Mouse (Mus musculus) gastrocnemius, postnatal 14 days (tissue): Measurements from ENCODE around the gene Rps8. TPM values are rescaled to one million over a fixed set of nuclear protein-coding genes. Genes with fewer than 3 reads are reported as not detected.
A peak's percentile ranks its signal among the peaks of the same experiment; 100 is the strongest.
"Not testable (repeated sequence)": the region's sequence is repeated elsewhere in the genome, so short reads cannot be mapped to it uniquely, and the experiment has no call there.

ENCODE experiments used
- DNase-seq: peaks from one replicate; pipeline ENCODE4 v3.0.0; 2021; ENCODE audit warnings: mixed read lengths
- intact Hi-C: fragments of 180-260 bp; cut with DNase I; formaldehyde crosslinking; loops from one replicate; pipeline ENCODE4 v1.15.1; 2025; ENCODE audit warnings: low total_unique reads
- long read RNA-seq, 2 experiments: library from polyadenylated mRNA; stranded (forward); transcript quantifications; one replicate each; pipeline ENCODE4 v2.0.0; 2021
- total RNA-seq, 2 experiments: library from RNA; stranded (reverse); gene quantifications; 2 replicates each; pipeline ENCODE4 v1.2.3; 2021

Rps8 gene
- 100 to 1,000 TPM; 786 to 929 TPM for total RNA-seq
- long read RNA-seq, experiment 1, transcript Rps8-201 (6 exons, 860 nt) = major isoform, 166 of 180 reads
- long read RNA-seq, experiment 1, partial matches to known transcripts = 13 of 180 reads
- long read RNA-seq, experiment 1, other reads (novel, unspliced or antisense) = 0 of 180 reads
- long read RNA-seq, experiment 2, transcript Rps8-201 (6 exons, 860 nt) = major isoform, 214 of 230 reads
- long read RNA-seq, experiment 2, partial matches to known transcripts = 14 of 230 reads
- long read RNA-seq, experiment 2, other reads (novel, unspliced or antisense) = 1 of 230 reads

DNA sequence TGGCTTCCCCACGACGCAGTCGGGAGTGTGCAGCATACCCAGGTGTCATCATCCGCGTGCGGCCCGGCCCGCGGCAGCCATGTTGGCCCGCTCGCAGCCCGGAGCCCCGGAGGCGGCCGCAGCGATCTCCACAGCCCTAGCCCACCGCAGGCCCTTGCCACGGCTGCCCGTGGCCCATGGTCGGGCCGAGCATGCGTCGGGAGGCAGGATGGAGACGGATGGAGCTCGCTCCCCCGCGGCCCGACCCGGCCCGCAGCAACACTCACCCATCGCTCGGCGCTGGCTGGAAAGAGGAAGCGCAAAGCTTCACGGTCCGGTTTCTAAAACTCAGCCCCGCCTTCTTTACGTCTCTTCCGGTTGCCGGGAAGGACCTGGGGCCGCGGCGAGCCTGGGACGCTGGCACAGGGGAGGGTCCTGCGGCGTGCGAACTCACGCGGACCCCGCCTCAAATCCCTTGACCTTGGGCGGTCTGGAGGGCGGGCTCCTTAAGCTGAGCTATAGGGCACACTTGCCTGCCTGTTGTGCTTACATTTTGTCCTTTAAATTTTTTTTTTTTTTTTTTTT is at the start of gene Rps8:
Rps8 (minus strand) TSS at position 452 of the 564 bp plus-strand sequence.
- intact Hi-C loops = no loop called here

DNA sequence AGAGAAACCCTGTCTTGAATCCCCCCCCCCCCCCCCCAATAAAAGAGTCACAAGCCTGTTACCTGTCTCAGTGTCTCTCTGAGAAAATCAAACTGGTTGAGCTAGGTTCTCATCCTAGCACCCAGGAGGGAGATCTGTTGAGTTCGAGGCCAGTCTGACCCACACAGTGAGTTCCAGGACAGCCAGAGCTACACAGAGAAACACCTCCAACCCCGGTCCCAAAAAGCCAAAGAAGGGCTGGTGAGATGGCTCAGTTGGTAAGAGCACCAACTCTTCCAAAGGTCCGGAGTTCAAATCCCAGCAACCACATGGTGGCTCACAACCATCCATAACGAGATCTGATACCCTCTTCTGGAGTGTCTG is 46.9 kb upstream of the Rps8 start:
- intact Hi-C loops = no loop called here
- DNase-seq = no peak

More for the DNA sequence above, at the start of gene Rps8:
- peak; percentile 85 for DNase-seq

DNA sequence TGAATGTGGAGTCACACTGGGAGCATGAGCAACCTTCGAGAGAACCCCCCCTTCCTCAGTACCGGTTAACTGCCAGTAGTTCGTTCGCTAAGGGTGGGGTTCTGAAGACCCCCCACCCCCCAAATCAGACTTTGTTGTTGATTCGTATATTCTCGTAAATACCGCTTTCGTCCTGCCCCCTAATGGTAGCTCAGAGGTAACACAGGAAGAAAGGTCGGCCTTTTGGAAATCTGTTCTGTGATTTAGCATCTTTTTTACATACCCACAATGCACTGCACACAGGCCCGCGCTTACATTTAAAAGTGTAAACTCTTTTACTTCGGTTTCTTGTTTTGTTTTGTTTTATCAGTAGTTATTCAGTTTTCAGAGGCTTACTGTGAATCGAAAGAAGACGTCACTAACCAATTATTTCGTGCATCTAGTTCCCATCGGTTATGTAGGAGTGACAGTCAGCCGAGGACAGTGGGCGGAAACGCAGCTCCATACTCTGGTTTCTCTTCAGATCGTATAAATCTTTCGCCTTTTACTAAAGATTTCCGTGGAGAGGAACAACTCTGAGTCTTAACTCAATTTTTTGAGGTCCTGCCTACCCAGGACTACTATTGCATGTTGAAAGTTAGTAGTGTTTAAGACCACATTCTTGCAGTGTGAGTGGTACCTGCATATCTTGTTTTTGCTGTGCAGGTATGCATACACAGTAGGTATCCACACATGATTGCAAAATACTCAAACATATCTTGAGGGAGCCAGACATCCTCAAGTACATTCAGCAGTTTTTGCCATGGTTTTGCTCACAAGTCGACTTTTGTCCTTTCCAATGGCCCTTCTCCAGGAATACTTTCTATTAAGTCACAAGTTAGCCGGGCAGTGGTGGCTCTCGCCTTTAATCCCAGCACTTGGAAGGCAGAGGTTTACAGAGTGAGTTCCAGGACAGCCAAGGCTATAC is 46.3 kb upstream of the Rps8 start:
- intact Hi-C loops = no loop called here
- no peak for DNase-seq

DNA sequence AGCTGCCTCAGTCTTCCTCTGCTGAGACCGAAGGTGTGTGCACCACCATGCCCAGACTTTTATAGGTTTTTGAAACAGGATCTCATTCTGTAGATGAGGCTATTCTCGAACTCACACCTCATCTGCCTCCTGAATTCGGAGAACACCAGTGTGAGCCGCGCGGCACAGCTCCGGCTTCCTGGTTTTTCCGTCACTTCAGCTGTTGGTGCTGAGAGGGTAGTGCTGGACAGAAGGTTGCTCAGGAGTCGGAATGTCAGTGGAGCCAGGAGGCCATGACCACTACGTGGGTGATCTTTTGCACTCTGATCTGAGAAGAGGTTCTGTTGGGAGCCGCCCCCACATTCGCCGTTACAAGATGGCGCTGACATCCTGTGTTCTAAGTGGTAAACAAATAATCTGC is 35.8 kb upstream of the Rps8 start:
- DNase-seq = no peak
- intact Hi-C loops = no loop called here

DNA sequence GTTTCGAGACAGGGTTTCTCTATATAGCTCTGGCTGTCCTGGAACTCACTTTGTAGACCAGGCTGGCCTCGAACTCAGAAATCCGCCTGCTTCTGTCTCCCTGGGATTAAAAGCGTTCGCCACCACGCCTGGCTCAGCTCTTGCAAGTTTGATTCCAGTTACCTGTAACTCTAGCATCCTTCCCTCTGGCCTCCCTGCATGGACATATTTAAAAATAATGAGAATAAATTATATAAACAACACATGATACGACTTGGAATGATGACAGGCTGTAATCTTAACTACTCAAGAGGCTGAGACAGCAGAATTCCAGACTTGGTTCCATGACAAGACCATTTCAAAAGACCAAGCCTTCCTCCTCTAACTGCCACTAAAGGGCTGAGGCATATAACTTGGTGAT is 34.6 kb upstream of the Rps8 start:
- intact Hi-C loops = no loop called here
- no peak for DNase-seq

DNA sequence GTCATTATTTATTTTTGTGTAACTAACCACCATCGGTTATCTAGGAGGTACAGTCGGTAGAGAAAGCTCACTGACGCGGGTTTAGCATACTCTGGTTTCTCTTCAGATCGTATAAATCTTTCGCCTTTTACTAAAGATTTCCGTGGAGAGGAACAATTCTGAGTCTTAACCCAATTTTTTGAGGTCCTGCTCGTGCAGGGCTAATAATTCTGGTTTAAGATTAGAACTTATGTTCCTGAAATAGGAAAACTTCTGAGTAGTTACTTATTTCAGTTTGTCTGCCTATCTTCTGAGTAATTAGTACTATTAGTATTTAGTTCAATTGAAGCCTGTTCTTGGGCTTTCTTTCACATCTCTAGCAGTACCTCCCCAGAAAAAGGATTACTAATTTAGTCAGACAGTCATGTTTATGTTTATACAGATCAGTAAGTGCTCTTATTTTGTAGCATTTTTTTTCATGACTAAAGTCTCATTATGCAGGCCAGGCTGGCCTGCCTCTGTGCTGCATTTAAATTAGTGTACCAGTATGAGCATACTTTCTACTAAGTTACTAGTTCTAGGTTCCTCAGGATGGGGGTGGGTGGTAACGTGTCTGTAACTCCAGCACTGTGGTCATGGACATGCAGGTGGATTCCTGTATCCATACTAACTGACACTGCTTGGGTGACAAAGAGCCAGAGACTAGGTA is 34.0 kb upstream of the Rps8 start:
- no peak for DNase-seq
- intact Hi-C loops = no loop called here

DNA sequence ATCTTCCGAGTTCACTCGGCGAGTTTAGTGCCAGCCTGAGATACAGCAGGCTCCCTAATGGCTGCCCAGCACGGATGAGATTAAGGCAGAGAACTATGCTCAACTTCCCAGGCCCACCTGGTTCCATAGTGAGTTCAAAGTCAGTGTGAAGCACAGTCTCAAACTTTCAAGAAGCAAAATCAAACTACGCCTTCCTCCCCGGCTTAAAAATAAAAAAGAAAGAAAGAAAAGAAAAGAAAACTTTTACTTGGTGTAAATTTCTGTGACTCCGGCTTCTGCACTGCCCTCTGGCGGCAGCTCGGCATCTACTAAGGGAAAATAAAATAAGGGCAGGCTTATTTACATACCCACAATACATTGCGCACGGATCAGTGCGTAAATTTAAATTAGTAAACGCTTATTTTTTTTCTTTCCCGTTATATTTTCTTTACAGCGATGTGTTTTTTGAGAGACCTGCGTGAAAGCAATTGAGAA is 33.4 kb upstream of the Rps8 start:
- intact Hi-C loops = no loop called here
- peak; percentile 84 for DNase-seq

DNA sequence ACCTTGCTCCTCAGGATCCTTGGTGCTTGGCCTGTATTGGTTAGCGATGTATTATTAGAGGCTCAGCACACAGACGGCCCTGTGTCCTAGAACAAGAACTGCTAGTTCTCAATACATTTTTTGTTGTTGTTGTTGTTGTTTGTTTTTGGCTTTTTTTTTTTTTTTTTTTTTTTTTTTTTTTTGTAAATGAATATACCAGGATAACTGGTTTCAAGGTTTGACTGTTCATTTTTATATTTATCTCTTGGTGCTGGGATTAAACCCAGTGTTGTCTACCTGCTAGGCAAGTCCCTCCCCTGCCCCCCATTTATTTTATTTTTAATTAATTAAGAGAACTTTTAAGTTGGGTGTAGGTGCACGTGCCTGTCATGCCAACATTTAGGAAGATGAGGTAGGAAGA is 32.9 kb upstream of the Rps8 start:
- no peak for DNase-seq
- intact Hi-C loops = no loop called here

DNA sequence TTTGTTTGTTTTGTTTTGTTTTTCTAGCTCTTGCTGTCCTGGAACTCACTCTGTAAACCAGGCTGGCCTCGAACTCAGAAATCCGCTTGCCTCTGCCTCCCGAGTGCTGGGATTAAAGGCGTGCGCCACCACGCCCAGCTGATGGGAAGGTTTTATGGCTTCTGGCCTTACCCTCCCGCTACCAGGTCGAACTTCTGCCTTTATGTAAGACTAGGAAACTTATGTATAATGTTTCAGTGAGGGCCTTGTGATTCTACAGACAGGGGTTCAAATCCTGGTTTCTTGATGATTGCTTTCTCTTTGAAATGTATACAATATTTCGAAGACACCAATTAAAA is 26.7 kb upstream of the Rps8 start:
- intact Hi-C loops = not testable (repeated sequence)

DNA sequence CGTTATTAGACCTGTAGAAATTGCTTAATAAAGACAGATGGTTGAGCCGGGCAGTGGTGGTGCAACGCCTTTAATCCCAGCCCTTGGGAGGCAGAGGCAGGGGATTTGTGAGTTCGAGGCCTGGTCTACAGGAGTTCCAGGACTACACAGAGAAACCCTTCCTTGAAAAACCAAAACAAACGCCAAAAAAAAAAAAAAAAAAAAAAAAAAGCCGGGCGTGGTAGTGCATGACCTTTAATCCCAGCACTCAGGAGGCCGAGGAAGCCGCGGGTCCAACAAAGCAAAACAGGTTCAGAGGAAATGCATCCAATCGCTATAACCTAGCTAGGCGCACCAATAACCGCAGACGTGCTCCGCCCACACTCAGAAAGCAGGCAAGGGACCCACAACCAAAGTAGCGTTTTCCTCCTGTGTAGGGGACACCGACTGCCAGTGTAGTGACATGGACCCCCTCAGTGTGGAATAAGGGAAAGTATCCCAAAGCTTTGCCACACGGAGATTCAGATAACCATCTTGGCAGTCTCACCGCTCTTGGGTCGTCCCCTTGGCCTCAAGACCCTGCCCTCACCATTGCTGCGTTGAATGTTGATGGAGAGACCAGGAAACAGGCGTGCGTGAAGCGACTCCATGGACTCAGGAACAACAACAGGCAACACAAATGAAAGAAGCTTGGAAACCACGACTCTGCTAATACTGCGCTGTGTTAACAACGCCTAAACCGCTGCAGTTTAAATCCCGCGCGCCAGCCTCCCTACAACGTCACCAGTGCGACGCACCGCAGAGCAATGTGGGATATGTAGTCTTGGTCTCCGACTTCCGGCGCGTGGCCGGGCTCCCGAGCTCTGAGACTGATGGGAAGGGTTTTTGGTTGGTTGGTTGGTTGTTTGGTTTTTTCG is 26.1 kb upstream of the Rps8 start, which contains the start of gene Kif2c:
Kif2c (minus strand) TSS at position 777 of the 896 bp plus-strand sequence.
- intact Hi-C loops = no loop called here
- DNase-seq = peak; percentile 90

More for the DNA sequence above, 26.7 kb upstream of the Rps8 start:
- not testable (repeated sequence) for DNase-seq

DNA sequence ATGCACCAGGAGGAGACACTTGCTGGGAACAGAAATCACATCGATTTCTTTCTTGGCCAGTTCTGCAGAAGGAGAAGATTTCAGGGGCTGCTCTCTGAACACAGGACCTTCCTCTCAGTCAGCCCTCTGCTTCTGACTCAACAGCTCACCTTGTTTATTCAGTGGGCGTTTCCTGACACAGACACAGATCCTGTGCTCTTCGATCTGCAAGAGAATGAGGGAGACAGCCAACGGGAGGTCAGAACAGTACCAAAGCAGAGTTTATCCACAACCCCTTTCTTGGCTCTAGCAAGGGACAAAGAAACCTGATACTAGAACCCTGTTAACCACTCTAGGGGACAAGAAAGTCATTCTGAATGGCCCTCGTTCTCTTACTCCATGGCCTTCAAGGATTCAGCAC is 13.9 kb upstream of the Rps8 start:
- intact Hi-C loops = no loop called here
- no peak for DNase-seq

DNA sequence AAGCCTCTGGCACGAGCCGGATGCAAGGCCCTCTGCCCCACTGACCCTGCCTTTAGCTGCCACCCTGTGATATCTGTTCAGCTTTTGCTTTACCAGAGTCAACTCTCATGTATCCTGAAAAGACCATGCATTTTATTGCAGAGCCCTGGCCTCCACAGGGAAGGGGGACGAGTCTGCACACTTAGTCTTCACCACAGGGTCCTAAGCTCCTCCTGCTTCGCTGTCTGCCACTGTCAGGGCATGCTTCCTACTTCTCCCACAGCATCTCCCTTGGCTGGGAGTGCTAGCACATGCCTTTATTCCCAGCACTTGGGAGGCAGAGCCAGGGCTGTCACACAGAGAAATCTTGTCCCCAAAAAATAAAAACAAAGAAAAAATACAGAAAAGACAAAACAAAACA is 5.1 kb upstream of the Rps8 start:
- no peak for DNase-seq
- intact Hi-C loops = no loop called here

DNA sequence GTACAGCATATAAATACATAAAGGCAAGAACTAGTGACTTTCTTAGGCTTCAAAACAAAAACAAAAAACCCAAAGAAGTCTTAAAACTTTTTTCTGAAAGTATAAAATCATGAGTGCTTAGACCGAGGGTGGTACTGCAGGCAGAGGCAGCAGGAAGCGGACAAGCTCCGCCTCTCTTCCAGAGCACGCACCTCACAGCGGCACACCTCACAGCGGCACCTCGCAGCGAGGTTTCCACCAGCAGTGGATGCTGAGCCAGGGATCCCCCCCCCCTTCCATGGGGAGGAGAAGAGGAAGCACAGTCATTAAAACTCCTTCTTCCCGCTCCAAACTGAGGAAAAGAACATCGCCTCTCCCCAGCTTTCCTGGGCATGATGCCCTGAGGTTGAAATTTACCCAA is 3.6 kb upstream of the Rps8 start:
- no peak for DNase-seq
- intact Hi-C loops = no loop called here

DNA sequence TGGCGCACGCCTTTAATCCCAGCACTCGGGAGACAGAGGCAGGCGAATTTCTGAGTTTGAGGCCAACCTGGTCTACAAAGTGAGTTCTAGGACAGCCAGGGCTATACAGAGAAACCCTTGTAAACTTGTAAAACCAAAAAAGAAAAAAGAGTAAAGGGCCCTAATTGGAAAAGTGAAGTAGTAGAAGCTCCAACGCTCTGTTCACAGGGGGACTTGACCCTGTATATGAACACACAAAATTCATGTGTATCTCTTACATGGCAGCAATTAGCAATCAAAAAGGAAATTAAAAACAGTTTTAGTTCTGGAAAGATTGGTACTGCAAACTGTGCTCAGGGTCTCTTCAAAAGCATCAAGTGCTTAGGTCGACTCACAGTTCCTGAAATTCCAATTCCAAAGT is 329 bp upstream of the Rps8 start:
- intact Hi-C loops = no loop called here
- no peak for DNase-seq

DNA sequence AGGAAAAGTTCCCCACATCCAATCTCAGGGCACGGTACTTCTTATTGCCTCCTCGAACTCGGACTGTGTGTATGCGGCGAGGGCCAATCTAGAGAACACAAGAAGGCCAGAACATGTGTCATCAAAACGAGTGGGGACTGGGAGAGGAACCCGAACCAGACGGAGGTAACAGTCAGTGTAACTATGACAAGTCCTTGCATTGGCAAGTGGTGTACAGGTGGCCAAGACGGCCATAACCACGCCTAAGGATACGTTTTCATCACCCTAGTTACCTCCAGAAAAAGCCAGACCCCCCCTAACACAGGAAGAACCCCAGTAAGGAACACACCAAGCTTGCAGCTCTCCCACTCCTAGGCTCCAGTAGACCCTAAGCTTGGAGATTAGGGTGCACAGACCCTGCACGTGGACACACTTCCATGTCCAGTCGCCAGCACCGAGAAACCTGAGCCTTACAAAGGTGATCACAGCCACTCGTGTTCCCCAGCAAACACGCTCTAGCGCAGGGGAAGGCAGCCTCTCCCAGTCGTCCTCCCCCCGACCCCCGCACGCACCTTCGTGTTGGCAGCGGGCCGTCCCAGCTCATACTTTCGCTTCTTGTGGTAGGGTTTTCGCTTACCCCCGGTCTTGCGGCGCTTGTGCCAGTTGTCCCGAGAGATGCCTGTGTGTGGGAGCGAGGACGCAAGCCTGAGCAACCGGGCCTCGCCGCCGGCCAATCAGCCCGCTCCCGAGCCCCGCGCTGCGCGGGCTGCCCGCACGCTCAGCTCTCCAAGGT is 837 bp downstream of the Rps8 start:
- intact Hi-C loops = no loop called here
- peak; percentile 28 for DNase-seq

DNA sequence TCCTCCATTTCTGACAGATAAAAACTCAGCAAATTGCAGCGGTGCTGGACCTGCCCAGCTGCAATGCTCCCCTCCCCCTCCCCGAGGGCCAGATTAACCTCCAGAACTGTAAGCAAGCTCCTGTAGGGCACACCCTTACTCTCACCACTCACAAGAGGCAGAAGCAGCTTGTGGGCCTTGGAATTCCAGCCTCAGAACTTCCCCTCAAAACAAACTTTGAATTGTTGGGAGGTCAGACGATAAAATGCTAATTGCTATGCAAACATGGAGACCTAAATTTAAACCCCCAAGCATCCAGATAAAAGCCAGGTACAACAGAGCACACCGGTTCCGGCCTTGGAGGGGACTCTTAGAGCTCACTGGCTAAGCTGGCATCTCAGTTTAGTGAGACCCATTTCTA is 3.3 kb downstream of the Rps8 start:
- no peak for DNase-seq
- intact Hi-C loops = no loop called here

DNA sequence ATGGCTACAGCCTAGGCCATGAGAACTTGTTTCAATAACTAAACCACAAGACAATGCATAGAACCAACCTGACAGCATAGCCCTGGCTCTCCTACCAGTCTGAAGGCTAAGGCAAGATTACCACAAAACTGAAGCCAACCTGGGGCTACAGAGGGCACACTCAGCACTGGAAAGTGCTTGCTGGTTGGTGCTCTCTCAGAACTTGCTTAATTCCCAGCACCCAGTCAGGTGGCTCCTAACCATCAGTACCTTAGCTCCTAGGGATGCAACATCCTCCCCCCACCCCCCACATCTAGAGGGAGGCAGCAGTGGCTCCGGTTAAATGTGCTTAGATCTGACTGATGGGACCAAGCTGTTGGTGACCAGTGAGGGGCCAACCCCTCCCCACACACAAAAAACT is 4.6 kb downstream of the Rps8 start:
- no peak for DNase-seq
- intact Hi-C loops = no loop called here

DNA sequence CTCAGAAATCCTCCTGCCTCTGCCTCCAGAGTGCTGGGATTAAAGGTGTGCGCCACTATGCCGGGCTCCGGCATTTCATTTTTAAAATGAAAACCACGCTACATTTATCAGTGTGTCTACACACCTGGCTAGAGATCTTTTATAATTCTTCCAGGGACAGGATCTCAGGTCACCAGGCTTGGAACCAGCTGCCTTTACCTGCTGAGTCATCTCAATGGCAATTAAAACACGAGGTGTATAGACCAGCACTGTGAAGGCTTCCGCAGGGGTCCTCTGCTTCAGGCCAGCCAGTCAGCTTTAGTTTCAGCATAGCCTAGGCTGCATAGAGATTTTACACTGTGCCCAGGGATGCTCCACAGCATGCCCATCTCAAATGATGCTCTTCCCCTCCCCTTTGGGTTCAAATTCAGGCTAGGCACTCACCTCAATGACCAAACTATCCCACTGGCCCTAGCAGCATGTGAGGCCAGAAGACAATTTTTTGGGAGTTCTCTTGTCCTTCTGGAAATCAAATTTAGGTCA is 5.8 kb downstream of the Rps8 start:
- DNase-seq = no peak
- intact Hi-C loops = no loop called here
